Mouse (Mus musculus): ENCODE measurements around the gene Adgrf2. TPM values are rescaled to one million over a fixed set of nuclear protein-coding genes. Genes with fewer than 3 reads are reported as not detected.

The Adgrf2 gene
- polyA plus RNA-seq, 1 experiment from 2014 or later = 0.05 TPM

DNA sequence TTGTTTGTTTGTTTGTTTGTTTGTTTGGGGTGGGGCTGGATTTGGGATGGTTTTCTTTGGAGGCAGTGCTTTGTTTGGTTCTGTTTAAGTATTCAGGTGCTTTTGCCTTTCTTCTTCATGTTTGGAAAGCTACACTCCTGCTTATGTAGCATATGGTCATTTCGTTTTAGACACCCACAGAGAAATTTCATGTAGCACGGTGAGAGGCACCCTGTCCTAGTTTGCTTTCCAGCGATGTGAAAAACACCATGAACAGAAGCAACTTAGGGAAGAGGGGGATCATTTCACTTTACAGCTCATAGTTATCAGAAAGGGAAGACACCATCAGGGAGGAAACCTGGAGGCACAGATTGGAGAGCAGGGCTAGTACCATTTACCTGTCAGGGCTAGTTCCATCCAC, 844 bp upstream of the Adgrf2 start:
- H3K4me1 ChIP-seq (ENCODE audit: control insufficient read depth, insufficient read depth, low read length) = no peaks in the 10 kb centered on the region
- WGBS = 86% methylated on average over 3 of the region's 3 CpGs
- no peak overlapping the region for H3K27ac ChIP-seq (ENCODE audit: low read depth, low read length)
- no peaks in the 10 kb centered on the region for H3K9me3 ChIP-seq (replicated peaks; ENCODE audit: control insufficient read depth, low read length)
- H3K36me3 ChIP-seq (ENCODE audit: control insufficient read depth, insufficient read depth, low read length) = no peaks in the 10 kb centered on the region
- DNase-seq (ENCODE audit: low spot score) (no peak), ATAC-seq (no peak)
- no peak overlapping the region for H3K4me2 ChIP-seq (ENCODE audit: low read length)
- H3K9ac ChIP-seq (ENCODE audit: low read length) = no peak overlapping the region
- no peaks in the 10 kb centered on the region for H3K27me3 ChIP-seq (replicated peaks; ENCODE audit: control insufficient read depth, insufficient read depth, low read length)
- H3K4me3 ChIP-seq (ENCODE audit: low read depth, low read length) = no peak overlapping the region

DNA sequence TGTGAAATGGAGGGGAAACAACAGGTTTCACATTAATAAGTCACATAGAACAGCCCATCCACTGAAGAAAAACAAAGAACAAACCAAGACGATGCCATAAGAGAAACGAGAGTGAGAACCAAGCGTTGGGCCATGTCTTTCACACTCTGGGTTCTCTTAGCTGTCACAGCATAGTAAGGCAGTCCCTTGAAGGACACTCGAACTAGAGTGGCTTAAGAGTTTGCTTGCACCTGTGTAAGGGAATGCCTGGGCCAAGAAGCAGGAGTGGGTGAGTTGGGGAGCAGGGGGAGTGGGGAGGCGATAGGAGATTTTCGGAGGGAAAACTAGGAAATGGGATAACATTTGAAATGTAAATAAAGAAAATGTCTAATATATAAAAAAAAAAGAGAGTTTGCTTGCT, 3.2 kb downstream of the Adgrf2 start:
- Histone ChIP-seq H3K27me3 (replicated peaks; ENCODE audit: control insufficient read depth, insufficient read depth, low read length) (no peaks in the 10 kb centered on the region), H3K27ac (ENCODE audit: low read depth, low read length) (no peak overlapping the region), H3K4me1 (ENCODE audit: control insufficient read depth, insufficient read depth, low read length) (no peaks in the 10 kb centered on the region), H3K36me3 (ENCODE audit: control insufficient read depth, insufficient read depth, low read length) (no peaks in the 10 kb centered on the region), H3K9ac (ENCODE audit: low read length) (no peak overlapping the region), H3K9me3 (replicated peaks; ENCODE audit: control insufficient read depth, low read length) (no peaks in the 10 kb centered on the region), H3K4me2 (ENCODE audit: low read length) (no peak overlapping the region), H3K4me3 (ENCODE audit: low read depth, low read length) (no peak overlapping the region)
- WGBS = 92% methylated on average over 6 of the region's 6 CpGs
- DNase-seq (ENCODE audit: low spot score) (no peak), ATAC-seq (no peak)

DNA sequence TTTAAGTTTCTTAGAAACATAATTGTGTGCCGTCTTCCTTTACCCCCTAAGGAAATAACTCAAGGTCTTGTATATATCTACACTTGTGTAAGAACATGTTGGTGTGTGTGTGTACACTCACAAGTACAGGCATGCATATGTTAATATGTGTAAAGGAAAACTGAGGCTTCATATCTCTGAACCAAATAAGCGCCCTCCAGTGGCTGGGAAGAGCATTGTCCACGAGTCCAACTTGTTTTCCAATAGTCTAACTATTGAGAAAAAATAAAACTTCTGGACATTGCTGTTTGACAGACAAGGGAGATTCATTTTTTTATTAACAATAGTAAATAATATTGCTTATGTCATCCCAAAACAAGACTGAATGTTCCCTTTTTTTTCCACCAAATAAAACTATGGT, 24.8 kb downstream of the Adgrf2 start:
- no peak for DNase-seq (ENCODE audit: low spot score)
- Histone ChIP-seq H3K36me3 (ENCODE audit: control insufficient read depth, insufficient read depth, low read length) (no peaks in the 10 kb centered on the region), H3K27me3 (replicated peaks; ENCODE audit: control insufficient read depth, insufficient read depth, low read length) (no peaks in the 10 kb centered on the region), H3K4me1 (ENCODE audit: control insufficient read depth, insufficient read depth, low read length) (no peaks in the 10 kb centered on the region), H3K4me3 (ENCODE audit: low read depth, low read length) (no peak overlapping the region), H3K27ac (ENCODE audit: low read depth, low read length) (no peak overlapping the region), H3K9ac (ENCODE audit: low read length) (no peak overlapping the region), H3K9me3 (replicated peaks; ENCODE audit: control insufficient read depth, low read length) (no peaks in the 10 kb centered on the region), H3K4me2 (ENCODE audit: low read length) (no peak overlapping the region)
- ATAC-seq = no peak
- WGBS = 48% methylated on average over 3 of the region's 3 CpGs

DNA sequence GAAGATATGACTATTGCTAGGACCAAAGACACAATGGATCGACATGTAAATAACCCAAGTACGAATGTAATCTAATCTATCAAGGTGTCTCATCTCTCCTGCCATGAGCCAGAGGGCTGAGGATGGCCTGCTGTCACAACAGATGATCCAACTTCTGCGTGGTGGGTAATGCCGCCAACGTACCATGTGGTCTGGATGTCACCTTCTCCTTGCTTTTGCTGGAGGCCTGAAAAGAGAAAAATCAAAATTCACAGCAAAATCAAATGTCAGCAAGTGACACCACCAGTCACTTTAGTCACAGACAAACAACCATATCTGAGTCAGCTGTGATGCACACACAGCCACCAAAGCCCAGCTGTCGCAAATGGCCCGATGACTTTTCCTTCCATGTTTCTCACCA, 27.0 kb downstream of the Adgrf2 start:
- no peak for ATAC-seq
- H3K36me3 ChIP-seq (ENCODE audit: control insufficient read depth, insufficient read depth, low read length) = no peaks in the 10 kb centered on the region
- H3K27me3 ChIP-seq (replicated peaks; ENCODE audit: control insufficient read depth, insufficient read depth, low read length) = no peaks in the 10 kb centered on the region
- no peak overlapping the region for H3K9ac ChIP-seq (ENCODE audit: low read length)
- WGBS = 94% methylated on average over 7 of the region's 7 CpGs
- no peaks in the 10 kb centered on the region for H3K4me1 ChIP-seq (ENCODE audit: control insufficient read depth, insufficient read depth, low read length)
- H3K27ac ChIP-seq (ENCODE audit: low read depth, low read length) = no peak overlapping the region
- DNase-seq (ENCODE audit: low spot score) = no peak
- no peaks in the 10 kb centered on the region for H3K9me3 ChIP-seq (replicated peaks; ENCODE audit: control insufficient read depth, low read length)
- no peak overlapping the region for H3K4me2 ChIP-seq (ENCODE audit: low read length)
- no peak overlapping the region for H3K4me3 ChIP-seq (ENCODE audit: low read depth, low read length)

DNA sequence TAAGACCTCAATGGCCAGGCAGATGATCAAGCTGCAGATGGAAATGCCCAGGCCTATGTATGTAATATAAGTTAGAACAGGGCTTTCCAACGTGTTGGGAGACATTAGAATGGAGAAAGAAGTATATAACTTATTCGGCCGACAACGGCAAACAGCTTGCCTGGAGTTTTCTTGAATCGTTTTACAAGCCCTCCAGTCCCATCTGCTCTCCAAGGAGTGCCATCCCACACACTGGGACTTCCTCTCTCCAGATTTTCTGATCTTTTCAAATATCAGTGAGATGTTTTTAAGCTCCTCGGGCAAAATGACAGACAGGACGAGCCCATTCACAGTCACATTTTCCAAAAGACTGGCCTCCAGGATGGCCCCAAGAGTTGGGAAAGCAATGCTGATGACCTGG, 31.3 kb downstream of the Adgrf2 start:
- 92% methylated on average over 7 of the region's 7 CpGs for WGBS
- Histone ChIP-seq H3K36me3 (ENCODE audit: control insufficient read depth, insufficient read depth, low read length) (no peaks in the 10 kb centered on the region), H3K4me1 (ENCODE audit: control insufficient read depth, insufficient read depth, low read length) (no peaks in the 10 kb centered on the region), H3K4me3 (ENCODE audit: low read depth, low read length) (no peak overlapping the region), H3K9ac (ENCODE audit: low read length) (no peak overlapping the region), H3K4me2 (ENCODE audit: low read length) (no peak overlapping the region), H3K9me3 (replicated peaks; ENCODE audit: control insufficient read depth, low read length) (no peaks in the 10 kb centered on the region), H3K27me3 (replicated peaks; ENCODE audit: control insufficient read depth, insufficient read depth, low read length) (no peaks in the 10 kb centered on the region), H3K27ac (ENCODE audit: low read depth, low read length) (no peak overlapping the region)
- DNase-seq (ENCODE audit: low spot score) (no peak), ATAC-seq (no peak)

DNA sequence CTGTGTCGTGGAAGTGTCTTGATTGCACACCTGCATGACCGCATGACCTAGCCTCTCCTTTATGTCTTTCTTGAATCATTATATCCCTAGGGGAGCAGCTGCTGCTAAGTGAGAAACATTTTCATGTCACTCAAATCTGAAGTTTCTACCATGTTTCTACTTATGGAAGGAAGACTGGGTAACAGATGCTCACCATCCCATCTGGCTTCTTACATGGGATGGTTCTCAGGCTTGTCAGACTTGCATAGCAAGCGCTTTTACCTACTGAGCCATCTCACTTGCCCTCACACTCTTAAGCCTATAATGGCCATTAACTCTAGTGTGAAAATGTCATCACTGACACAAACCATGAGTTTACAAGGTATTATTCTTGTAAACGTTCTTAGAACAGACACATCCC, 36.4 kb downstream of the Adgrf2 start:
- Histone ChIP-seq H3K27me3 (replicated peaks; ENCODE audit: control insufficient read depth, insufficient read depth, low read length) (no peaks in the 10 kb centered on the region), H3K4me2 (ENCODE audit: low read length) (no peak overlapping the region), H3K9me3 (replicated peaks; ENCODE audit: control insufficient read depth, low read length) (no peaks in the 10 kb centered on the region), H3K4me1 (ENCODE audit: control insufficient read depth, insufficient read depth, low read length) (no peaks in the 10 kb centered on the region), H3K27ac (ENCODE audit: low read depth, low read length) (no peak overlapping the region), H3K4me3 (ENCODE audit: low read depth, low read length) (no peak overlapping the region), H3K9ac (ENCODE audit: low read length) (no peak overlapping the region), H3K36me3 (ENCODE audit: control insufficient read depth, insufficient read depth, low read length) (no peaks in the 10 kb centered on the region)
- no peak for ATAC-seq
- 88% methylated on average over 4 of the region's 4 CpGs for WGBS
- DNase-seq (ENCODE audit: low spot score) = no peak

DNA sequence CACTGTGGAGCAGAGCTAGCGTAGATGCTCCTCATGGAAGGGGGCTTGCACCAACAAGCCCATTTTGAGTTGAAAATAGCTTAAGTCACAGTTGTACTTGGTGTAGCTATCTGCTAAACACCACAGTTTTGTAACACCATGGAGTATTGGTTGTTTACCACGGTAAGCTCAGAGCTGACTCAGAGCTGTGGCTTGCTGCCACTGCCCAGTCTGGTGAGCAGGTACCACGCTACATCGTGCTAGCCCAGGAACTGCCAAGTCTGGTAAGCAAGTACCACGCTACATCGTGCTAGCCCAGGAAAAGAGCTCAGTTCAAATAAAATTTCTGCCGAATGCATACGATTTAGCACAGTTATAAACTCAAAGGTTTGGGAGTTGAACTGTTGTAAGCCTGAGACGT, 39.8 kb downstream of the Adgrf2 start:
- ATAC-seq = no peak
- H3K9ac ChIP-seq (ENCODE audit: low read length) = no peak overlapping the region
- H3K9me3 ChIP-seq (replicated peaks; ENCODE audit: control insufficient read depth, low read length) = no peaks in the 10 kb centered on the region
- H3K36me3 ChIP-seq (ENCODE audit: control insufficient read depth, insufficient read depth, low read length) = no peaks in the 10 kb centered on the region
- no peak overlapping the region for H3K27ac ChIP-seq (ENCODE audit: low read depth, low read length)
- DNase-seq (ENCODE audit: low spot score) = no peak
- H3K4me2 ChIP-seq (ENCODE audit: low read length) = no peak overlapping the region
- no peaks in the 10 kb centered on the region for H3K27me3 ChIP-seq (replicated peaks; ENCODE audit: control insufficient read depth, insufficient read depth, low read length)
- no peak overlapping the region for H3K4me3 ChIP-seq (ENCODE audit: low read depth, low read length)
- WGBS = 93% methylated on average over 9 of the region's 9 CpGs
- no peaks in the 10 kb centered on the region for H3K4me1 ChIP-seq (ENCODE audit: control insufficient read depth, insufficient read depth, low read length)

DNA sequence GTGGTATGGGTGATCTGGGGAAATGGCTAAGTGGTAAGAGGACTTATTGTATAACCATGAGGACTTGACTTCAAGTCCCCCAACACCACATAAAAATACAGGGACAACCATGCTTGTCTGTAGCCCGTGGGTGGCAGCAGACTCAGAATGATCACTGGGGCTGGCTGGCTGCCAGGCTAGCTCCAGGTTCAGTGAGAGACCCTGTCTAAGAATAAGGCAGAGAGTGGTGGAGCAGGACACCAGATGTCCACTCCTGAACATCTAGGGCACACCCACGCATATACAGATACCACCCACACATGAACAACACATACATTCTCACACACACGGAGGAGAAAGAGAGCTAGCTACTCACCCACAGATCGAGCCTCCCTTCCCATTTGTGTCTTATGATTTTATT, 47.2 kb downstream of the Adgrf2 start:
- Histone ChIP-seq H3K27ac (ENCODE audit: low read depth, low read length) (no peak overlapping the region), H3K36me3 (ENCODE audit: control insufficient read depth, insufficient read depth, low read length) (no peaks in the 10 kb centered on the region), H3K4me3 (ENCODE audit: low read depth, low read length) (no peak overlapping the region), H3K9ac (ENCODE audit: low read length) (no peak overlapping the region), H3K9me3 (replicated peaks; ENCODE audit: control insufficient read depth, low read length) (no peaks in the 10 kb centered on the region), H3K4me1 (ENCODE audit: control insufficient read depth, insufficient read depth, low read length) (no peaks in the 10 kb centered on the region), H3K4me2 (ENCODE audit: low read length) (no peak overlapping the region), H3K27me3 (replicated peaks; ENCODE audit: control insufficient read depth, insufficient read depth, low read length) (no peaks in the 10 kb centered on the region)
- WGBS = 88% methylated on average over 4 of the region's 4 CpGs
- no peak for DNase-seq (ENCODE audit: low spot score)
- ATAC-seq = no peak

DNA sequence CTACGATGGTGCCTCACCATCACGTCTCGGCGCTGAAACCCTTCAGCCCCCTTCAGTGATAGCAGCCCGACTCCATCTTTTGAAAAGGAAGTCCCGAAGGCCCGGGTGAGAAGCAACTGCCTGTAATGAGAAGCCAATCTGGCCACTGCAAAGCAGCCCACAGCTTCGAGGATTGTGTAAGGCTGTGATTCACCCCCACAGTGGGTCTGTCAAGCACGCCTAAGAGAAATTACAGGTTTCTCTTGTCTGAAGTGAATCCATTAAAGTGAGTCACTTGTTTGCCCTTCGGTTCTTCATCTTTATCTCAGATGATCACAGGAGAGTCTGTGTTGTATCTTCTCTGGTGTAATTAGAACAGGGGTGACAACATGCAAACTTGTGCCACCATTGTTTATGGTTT, 49.8 kb downstream of the Adgrf2 start, which contains the start of gene Adgrf4:
Adgrf4 (minus strand) TSS at position 149 of the 400 bp plus-strand sequence.
- no peak within 1 kb of the TSS for H3K9ac ChIP-seq (ENCODE audit: low read length)
- ATAC-seq = no peak
- WGBS = 85% methylated on average over 10 of the region's 10 CpGs

More for the DNA sequence above, 49.8 kb downstream of the Adgrf2 start, which contains the start of gene Adgrf4:
- Histone ChIP-seq H3K4me2 (ENCODE audit: low read length) (no peak within 1 kb of the TSS), H3K27ac (ENCODE audit: low read depth, low read length) (no peak within 1 kb of the TSS), H3K4me3 (ENCODE audit: low read depth, low read length) (no peak within 1 kb of the TSS), H3K36me3 (ENCODE audit: control insufficient read depth, insufficient read depth, low read length) (no peaks in the 10 kb centered on the region), H3K4me1 (ENCODE audit: control insufficient read depth, insufficient read depth, low read length) (no peaks in the 10 kb centered on the region), H3K27me3 (replicated peaks; ENCODE audit: control insufficient read depth, insufficient read depth, low read length) (no peaks in the 10 kb centered on the region), H3K9me3 (replicated peaks; ENCODE audit: control insufficient read depth, low read length) (no peaks in the 10 kb centered on the region)
- DNase-seq (ENCODE audit: low spot score) = no peak

Data from forebrain, embryonic 14.5 days (tissue).